Mouse (Mus musculus) hindlimb bud, embryonic 11.5 days (tissue): ENCODE results near the gene Rgl2.
"Not testable (repeated sequence)": the region's sequence is repeated elsewhere in the genome, so short reads cannot be mapped to it uniquely, and the experiment has no call there.

Source experiments
- DNase-seq: peaks from one replicate; pipeline ENCODE4 v3.0.0-alpha.2; 2012; ENCODE audit warnings: low read depth, low spot score; ENCODE audit errors: extremely low spot score

Rgl2 gene

DNA sequence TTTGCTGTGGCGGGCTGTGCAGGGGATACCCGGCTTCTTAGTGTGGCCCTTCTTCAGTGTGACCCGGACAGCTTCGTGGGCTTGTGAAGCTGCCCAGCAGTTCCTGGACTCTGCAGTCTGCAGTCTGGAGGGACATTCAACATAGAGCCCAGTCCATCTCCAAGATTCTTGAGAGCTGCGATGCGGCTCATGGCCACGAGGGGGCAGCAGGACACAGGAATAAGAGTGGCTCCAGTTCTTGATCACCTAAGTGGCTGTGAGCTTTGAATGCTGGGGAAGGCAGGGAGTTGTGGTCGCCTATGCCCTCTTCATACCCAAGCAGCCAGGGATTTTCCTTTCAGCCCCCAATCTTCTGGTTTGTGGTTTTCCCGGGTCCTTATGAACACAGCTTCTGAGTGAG is 39.1 kb downstream of the Rgl2 start:
- no peak for DNase-seq

GRCm38 (mm10) chr17:33968927-33969326 is 39.6 kb downstream of the Rgl2 start:
- no peak for DNase-seq

DNA sequence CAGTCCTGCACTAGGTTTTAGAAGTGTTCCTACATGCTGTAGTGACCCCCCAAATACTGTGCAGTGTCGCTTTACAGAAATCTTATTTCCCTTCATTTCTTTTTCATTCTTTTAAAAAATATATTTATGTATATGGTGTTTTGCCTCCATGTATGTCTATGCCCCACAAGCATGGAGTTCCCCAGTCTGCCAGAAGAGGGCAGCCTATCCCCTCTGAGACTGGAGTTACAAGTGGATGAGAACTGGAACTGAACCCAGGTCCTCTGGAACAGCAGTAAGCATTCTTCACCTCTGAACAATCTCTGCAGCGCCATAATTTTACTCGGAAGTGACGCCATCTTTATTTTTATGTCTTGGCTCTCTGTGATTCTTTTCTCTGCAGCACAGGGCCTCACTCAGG is 40.1 kb downstream of the Rgl2 start:
- no peak for DNase-seq

- no peak for DNase-seq
These were observed 43.3 kb downstream of the Rgl2 start for GRCm38 (mm10) chr17:33972691-33973090.

DNA sequence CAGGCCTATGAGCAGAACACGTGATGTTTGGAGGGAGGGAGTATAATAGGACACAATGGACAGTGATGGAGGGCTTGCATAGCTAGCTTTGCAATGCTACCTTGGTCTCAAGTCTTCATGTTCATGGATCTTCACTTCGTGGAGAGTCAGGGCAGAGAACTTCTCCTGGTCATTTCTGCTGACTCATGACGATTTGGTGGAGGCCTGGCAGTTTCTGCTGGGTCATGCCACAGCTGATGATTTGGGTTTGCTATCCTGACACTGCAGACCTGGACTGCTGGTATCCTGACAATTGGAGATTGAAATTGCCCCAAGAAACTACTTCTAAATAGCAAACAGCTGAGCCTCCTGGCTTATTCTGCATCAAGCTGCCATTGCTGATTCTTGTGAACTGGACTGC is 44.2 kb downstream of the Rgl2 start:
- DNase-seq, result no peak

DNA sequence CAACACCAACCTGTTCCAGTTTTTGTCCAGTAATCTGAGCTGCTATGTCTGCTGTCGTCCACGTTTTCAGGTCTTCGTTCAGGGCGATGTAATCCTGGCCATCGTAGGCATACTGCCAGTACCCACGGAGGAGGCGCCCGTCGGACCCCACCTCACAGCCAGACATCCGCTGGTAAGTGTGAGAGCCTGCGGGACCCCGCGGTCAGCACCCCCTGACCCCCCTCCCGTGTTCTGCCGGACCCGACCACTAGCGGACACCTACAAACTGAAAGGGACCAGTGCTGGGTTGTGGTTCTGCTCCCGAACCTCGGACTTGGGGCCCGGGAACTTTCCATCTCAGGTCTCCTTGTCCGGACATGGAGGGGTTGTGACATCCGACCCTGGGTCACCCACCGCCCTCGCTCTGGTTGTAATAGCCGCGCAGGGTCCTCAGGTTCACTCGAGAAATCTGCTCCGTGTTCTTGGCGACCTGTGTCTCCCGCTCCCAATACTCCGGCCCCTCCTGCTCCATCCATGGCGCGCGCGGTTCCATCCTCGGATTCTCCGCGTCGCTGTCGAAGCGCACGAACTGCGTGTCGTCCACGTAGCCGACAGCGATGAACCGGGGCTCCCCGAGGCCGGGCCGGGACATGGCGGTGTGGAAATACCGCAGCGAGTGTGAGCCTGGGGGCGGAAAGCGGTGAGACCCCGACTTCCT is 48.7 kb downstream of the Rgl2 start:
- no peak for DNase-seq

GRCm38 (mm10) chr17:33978631-33979031 is 49.3 kb downstream of the Rgl2 start:
- DNase-seq, result no peak

- DNase-seq, result no peak
These were observed 50.2 kb downstream of the Rgl2 start for GRCm38 (mm10) chr17:33979512-33980050.

- DNase-seq, result no peak
These were observed 51.1 kb downstream of the Rgl2 start for GRCm38 (mm10) chr17:33980181-33981035.

- DNase-seq, result not testable (repeated sequence)
These were observed 52.0 kb downstream of the Rgl2 start for GRCm38 (mm10) chr17:33981192-33981909.

GRCm38 (mm10) chr17:33982136-33982535 is 52.8 kb downstream of the Rgl2 start:
- DNase-seq, result not testable (repeated sequence)
